Mouse (Mus musculus) left cerebral cortex, postnatal 36 days (tissue): ENCODE measurements around the gene Olfr714. TPM values are rescaled to one million over a fixed set of nuclear protein-coding genes. Genes with fewer than 3 reads are reported as not detected.
"Not testable (repeated sequence)": the region's sequence is repeated elsewhere in the genome, so short reads cannot be mapped to it uniquely, and the experiment has no call there.

ENCODE experiments used
- DNase-seq, 2 experiments: peaks; one replicate each; pipeline ENCODE4 v3.0.0; 2021 to 2022; ENCODE audit warnings: low spot score in 2 of 2, mixed read lengths in 1 of 2
- intact Hi-C: fragments of 180-260 bp; cut with DNase I; formaldehyde crosslinking; loops from one replicate; pipeline ENCODE4 v1.15.1; 2025
- total RNA-seq, 2 experiments: library from RNA; stranded (reverse); gene quantifications; 2 replicates each; pipeline ENCODE4 v1.2.3; 2021

Olfr714 gene
- not detected for total RNA-seq

DNA sequence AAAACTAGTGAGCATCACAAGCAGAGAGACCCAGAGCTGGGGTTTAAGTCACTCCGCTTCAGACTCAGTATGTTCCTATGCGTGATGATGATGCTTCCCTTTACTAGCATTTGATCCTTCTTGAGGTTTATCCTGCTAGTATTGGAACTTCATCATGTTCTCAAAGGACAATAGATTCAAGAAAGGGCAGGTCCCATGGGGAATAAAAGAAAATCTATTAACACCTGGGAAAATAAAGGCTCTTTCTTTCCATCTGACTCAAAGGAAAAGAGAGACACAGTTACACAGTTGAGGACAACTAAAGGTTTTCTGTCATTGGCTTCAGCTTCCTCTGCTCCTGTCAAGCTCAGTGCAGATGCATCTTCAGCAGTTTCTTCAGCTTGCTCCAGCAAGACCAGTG is at the start of gene Olfr714:
Olfr714 (plus strand) TSS at position 301 of the 400 bp plus-strand sequence.
- DNase-seq: no peak
- intact Hi-C loops: no loop called here

DNA sequence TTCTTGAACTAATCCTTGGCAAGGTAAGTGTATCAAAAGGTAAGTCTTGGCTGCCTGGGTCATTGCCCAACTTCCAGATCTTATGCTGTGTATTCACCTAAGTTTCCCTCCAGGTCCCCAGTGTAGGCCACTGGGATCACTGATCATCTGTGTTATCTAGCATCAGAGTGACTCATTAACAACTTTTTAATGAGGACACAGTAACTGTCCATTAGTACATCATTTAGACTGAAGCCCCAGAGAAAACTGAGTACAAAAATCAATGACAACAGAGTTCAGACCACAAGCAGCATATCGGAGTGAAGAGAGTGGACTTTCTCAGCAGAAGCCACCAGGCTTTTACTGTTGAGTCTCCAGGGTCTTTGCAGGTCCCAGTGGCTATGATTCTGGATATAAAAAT is 39.9 kb upstream of the Olfr714 start, which contains the start of gene Olfr713:
Olfr713 (plus strand) TSS at position 301 of the 400 bp plus-strand sequence.
- DNase-seq: no peak
- intact Hi-C loops: no loop called here

DNA sequence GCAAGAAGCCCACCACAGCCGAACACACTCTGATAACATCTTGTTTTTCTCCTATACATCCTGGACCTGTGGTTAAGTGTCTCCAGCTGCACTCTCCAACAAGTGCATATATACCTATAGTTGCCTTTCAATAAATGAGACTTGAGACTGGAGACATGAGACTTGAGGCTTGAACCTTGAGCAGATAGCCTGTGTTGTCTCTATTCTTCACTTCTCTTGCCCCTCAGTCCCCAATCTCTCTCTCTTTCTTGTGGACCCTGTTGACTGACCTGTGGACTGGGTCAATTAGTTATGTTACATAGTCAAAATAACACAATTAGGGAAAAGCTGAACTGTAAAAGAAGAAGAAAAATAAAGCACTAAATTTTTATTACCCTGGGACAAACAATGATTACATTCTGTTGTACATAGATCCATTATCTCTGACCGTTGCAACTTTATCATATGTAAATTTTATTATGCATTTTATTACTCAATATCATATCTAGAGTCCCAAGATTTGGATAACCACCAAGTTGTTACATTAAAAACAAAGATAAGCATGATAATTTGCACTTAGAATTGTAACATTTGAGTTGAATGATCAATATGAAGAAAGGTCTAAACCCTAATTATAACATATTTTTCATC is 30.7 kb upstream of the Olfr714 start:
- intact Hi-C loops: no loop called here
- no peak for DNase-seq

DNA sequence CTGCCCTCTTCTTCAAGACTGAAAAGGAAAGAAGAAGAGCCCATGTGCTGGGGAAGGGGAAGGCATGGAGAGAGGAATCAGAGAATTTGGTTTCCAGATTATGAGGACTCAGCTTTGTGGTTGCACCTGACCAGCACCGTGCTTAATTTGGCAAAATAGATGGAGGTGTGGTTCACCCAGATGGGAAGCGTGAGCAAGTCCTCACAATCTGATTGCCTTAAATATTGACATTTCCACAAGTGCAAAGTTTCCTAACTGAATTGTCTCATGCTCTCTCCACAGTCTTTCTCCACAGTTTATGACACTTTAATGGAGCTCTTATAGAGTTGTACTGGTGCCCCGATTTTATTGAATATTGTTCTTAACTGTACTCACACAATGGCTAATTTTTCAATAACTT is 27.6 kb upstream of the Olfr714 start:
- no peak for DNase-seq
- intact Hi-C loops: no loop called here

DNA sequence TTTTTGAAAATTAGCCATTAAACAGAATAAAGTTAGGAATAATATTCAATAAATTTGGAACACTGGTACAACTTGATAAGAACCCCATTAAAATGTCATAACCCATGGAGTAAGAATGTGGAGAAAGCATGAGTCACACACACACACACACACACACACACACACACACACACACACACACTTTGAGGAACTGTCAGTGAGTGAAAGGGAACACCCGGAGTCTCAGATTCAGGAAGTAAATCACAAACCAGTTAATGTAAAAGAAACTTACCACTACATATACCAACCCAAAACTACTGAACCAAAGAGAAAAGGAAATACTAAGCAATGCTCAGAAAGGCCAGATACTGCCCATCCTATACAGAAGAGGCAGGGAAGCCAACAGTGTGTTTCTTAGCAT is 26.4 kb upstream of the Olfr714 start:
- intact Hi-C loops: no loop called here
- DNase-seq: no peak

DNA sequence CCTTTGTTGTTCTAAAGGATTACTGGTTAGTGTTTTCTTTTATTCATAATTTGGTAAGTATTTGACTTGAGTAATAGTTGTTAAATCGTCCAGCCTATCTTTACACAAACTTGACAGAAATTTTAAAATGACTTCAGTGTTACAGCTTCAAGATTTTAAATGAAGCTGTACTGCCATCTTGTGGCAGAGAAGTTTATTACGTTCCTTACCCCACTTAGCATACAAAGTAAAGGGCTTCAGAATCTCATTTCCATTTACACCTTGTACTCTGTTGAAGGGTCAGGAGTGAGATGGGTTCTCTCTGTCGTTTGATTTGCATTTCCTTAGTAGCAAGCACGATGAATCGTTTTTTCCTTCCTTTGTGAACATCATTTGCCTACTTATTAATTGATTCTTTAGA is 24.9 kb upstream of the Olfr714 start:
- intact Hi-C loops: no loop called here
- no peak for DNase-seq

DNA sequence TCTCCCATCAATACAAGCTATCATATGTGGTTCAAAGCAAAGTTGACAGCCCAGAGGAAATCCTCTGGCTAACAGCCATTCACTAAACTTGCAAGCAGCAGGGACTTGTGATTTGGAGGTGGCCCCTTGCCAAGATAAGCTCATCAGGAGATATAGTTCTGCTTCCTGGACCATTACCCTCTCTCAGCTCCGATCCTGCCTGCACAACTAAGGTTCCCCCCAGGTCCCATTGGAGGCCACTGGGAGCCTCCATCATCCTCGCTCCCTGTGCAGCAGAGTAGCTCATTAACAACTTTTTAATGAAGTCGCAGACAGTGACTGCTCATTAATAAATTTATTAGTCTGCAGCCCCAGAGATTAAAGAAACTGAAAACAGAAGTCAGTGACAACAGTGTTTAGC is 23.2 kb upstream of the Olfr714 start:
- DNase-seq: no peak
- intact Hi-C loops: no loop called here

DNA sequence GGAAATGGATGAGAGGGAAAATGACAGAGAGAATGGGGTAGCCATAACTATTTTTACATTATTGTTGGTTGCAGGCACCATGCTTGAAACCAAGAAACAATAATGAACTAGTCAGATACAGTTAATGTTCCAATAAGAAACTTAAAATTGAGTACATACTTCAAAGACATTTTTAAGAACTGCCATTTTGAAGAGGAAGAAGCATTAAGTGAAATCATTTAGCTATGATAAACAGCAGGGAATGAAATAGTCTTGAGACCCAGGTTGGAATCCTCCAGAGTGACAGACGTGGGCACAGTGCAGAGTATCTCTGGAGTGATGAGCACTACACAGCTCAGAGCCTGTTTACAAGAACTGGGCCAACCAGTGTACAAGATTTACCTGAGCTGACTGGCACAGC is 22.1 kb downstream of the Olfr714 start, which contains the start of gene Olfr17:
Olfr17 (plus strand) TSS at position 301 of the 400 bp plus-strand sequence.
- intact Hi-C loops: no loop called here

DNA sequence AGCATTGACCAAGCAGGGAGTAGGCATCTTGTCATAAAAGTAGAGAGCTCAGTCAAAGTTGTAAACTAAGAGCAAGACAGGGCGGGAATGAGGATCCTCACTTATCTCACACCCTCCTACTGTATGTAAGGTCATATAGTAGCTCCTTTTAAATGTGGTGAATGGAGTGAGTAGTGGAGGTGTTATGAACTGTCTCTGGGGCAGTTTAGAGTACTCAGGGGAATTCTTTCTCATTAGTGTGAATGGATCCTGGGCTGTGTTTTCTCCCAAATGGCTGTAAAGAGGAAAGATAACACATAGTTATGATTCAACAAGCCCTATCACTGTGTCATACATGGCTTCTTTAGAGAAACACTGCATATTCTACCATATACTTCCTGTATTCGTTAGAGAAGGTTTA is 39.5 kb downstream of the Olfr714 start, which contains the start of gene Olfr715b:
Olfr715b (minus strand) TSS at position 101 of the 400 bp plus-strand sequence.
- DNase-seq, intact Hi-C loops: not testable (repeated sequence)

More for the DNA sequence above, 22.1 kb downstream of the Olfr714 start, which contains the start of gene Olfr17:
- no peak for DNase-seq

Other genes with a start within 250 kb of the Olfr714 start
- not detected for gene Olfr702, start 237.1 kb upstream of the Olfr714 start, total RNA-seq
- gene Olfr703, start 227.6 kb upstream of the Olfr714 start, total RNA-seq: not detected
- gene Olfr704, start 207.8 kb upstream of the Olfr714 start, total RNA-seq: not detected
- gene Olfr705, start 194.1 kb upstream of the Olfr714 start, total RNA-seq: not detected
- gene Olfr706, start 182.8 kb upstream of the Olfr714 start, total RNA-seq: not detected
- gene Olfr707, start 169.7 kb upstream of the Olfr714 start, total RNA-seq: not detected
- not detected for gene Olfr1532-ps1, start 163.0 kb upstream of the Olfr714 start, total RNA-seq
- under 1 TPM in 1 of 2 experiments, not detected in 1; 0.09 TPM for gene Olfr709-ps1, start 138.8 kb upstream of the Olfr714 start, total RNA-seq
- gene Olfr710, start 122.7 kb upstream of the Olfr714 start, total RNA-seq: not detected
- gene Olfr6, start 107.0 kb upstream of the Olfr714 start, total RNA-seq: not detected
- not detected for gene Olfr711, start 95.5 kb upstream of the Olfr714 start, total RNA-seq
- not detected for gene Olfr2, start 64.9 kb upstream of the Olfr714 start, total RNA-seq
- not detected for gene Olfr713, start 39.8 kb upstream of the Olfr714 start, total RNA-seq
- not detected for gene Olfr17, start 22.2 kb downstream of the Olfr714 start, total RNA-seq
- gene Olfr715b, start 39.4 kb downstream of the Olfr714 start, total RNA-seq: not detected
- not detected for gene Olfr715, start 60.1 kb downstream of the Olfr714 start, total RNA-seq
- not detected for gene Olfr716, start 67.3 kb downstream of the Olfr714 start, total RNA-seq
- not detected for gene Nlrp14, start 96.0 kb downstream of the Olfr714 start, total RNA-seq
- not detected for gene Rbmxl2, start 138.5 kb downstream of the Olfr714 start, total RNA-seq